Mouse (Mus musculus): ENCODE data around the gene Sigmar1. TPM values are rescaled to one million over a fixed set of nuclear protein-coding genes. Genes with fewer than 3 reads are reported as not detected.

Sigmar1 gene
- polyA plus RNA-seq, 1 experiment from 2014 or later: 73.2 TPM

Other genes starting within 250 kb of the Sigmar1 start
- gene 1110017D15Rik, start 238.8 kb downstream of the Sigmar1 start, polyA plus RNA-seq (2015; fragmentation: Nextera tagmentation; extraction: Ambion mirVana): not detected in 2 replicates
- 0.77 and 1.0 TPM in 2 replicates for gene Fam219a, start 186.6 kb downstream of the Sigmar1 start, polyA plus RNA-seq (2015; fragmentation: Nextera tagmentation; extraction: Ambion mirVana)
- gene Dnaic1, start 186.4 kb downstream of the Sigmar1 start, polyA plus RNA-seq (2015; fragmentation: Nextera tagmentation; extraction: Ambion mirVana): 10.6 and 14.2 TPM in 2 replicates
- gene Enho, start 115.8 kb downstream of the Sigmar1 start, polyA plus RNA-seq (2015; fragmentation: Nextera tagmentation; extraction: Ambion mirVana): 25.2 and 26.4 TPM in 2 replicates
- gene Cntfr, start 59.1 kb downstream of the Sigmar1 start, polyA plus RNA-seq (2015; fragmentation: Nextera tagmentation; extraction: Ambion mirVana): 0.12 and 0.29 TPM in 2 replicates
- gene Il11ra1, start 56.2 kb downstream of the Sigmar1 start, polyA plus RNA-seq (2015; fragmentation: Nextera tagmentation; extraction: Ambion mirVana): 28.5 and 33.2 TPM in 2 replicates
- gene Rpp25l, start 42.6 kb downstream of the Sigmar1 start, polyA plus RNA-seq (2015; fragmentation: Nextera tagmentation; extraction: Ambion mirVana): 30.9 and 31.7 TPM in 2 replicates
- gene Dctn3, start 33.0 kb downstream of the Sigmar1 start, polyA plus RNA-seq (2015; fragmentation: Nextera tagmentation; extraction: Ambion mirVana): 64.0 and 65.2 TPM in 2 replicates
- gene Arid3c, start 25.0 kb downstream of the Sigmar1 start, polyA plus RNA-seq (2015; fragmentation: Nextera tagmentation; extraction: Ambion mirVana): not detected in 2 replicates
- gene Galt, start 929 bp downstream of the Sigmar1 start, polyA plus RNA-seq (2015; fragmentation: Nextera tagmentation; extraction: Ambion mirVana): 40.9 and 46.2 TPM in 2 replicates
- 10.1 and 11.7 TPM in 2 replicates for gene Ccl27a, start 18.1 kb upstream of the Sigmar1 start, polyA plus RNA-seq (2015; fragmentation: Nextera tagmentation; extraction: Ambion mirVana)
- gene Gm21541, start 147.5 kb upstream of the Sigmar1 start, polyA plus RNA-seq (2015; fragmentation: Nextera tagmentation; extraction: Ambion mirVana): 0.76 TPM in 1 of 2 replicates, not detected in the other
- gene Gm20878, start 185.4 kb upstream of the Sigmar1 start, polyA plus RNA-seq (2015; fragmentation: Nextera tagmentation; extraction: Ambion mirVana): 0.49 TPM in 1 of 2 replicates, not detected in the other
- gene Fam205a4, start 209.9 kb upstream of the Sigmar1 start, polyA plus RNA-seq (2015; fragmentation: Nextera tagmentation; extraction: Ambion mirVana): not detected in 2 replicates